Mouse (Mus musculus): Measurements from ENCODE around the gene Dguok. TPM values are rescaled to one million over a fixed set of nuclear protein-coding genes. Genes with fewer than 3 reads are reported as not detected.

Dguok gene
- 73.0 and 75.5 TPM in 2 replicates for polyA plus RNA-seq (2015; fragmentation: Nextera tagmentation; extraction: Ambion mirVana)

DNA sequence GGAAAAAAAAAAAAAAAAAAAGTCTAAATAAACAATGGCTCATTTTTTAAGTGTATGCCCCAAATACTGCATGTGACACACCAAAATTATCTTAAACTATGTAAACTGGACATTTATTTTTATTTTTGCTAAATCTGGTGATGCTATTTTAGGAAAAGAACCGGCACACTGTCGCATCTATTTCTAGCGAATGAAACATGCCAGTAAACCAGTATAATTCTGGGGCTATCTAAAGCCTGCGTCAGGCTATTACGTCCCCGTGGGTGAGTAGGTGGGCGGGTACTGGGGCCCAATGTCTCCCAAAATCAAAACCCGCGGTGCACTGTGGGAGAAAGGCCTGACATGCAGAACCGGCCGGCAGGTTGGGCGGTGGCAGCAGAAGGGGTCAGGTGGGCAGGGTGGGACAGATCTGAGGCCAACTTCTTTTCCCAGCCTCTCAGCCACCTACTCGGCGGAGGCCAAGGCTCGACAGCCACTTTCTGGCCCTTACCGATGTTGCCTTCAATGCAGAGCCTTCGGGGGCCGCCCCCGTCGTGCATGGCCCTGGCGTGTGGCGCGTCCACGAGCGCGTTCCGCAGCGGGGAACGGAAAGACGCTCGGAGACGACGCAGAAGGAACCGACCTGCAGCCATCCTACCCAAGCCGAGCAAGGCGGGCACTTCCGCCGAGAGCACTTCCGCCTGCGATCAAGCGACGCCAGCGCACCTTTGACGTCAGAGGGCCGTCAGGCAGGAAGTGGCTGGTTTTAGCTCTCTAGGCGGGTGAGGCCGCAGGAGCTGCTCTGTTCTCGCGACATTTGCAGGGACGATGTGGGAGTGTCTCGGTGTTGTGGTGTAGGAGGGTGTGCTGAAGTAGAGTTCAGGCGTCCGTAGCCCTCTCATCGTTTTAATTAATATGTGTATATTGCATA lies at the start of gene Dguok:
Dguok (minus strand) TSS at position 712 of the 910 bp plus-strand sequence.
- ATAC-seq (replicated peaks; ENCODE audit: low FRiP score, low read depth): peak; percentile 97
- under 1% methylated on average over 54 of the region's 54 CpGs for WGBS
- H3K4me3 ChIP-seq (replicated peaks; ENCODE audit: low read depth, low read length): peak within 1 kb of the TSS; percentile 49

GRCm38 (mm10) chr6:83555972-83556371 lies 49.2 kb upstream of the Dguok start:
- Histone ChIP-seq H3K4me3 (replicated peaks; ENCODE audit: low read depth, low read length) (no peak overlapping the region), H3K4me2 (ENCODE audit: low read length) (no peak overlapping the region), H3K27ac (no peak overlapping the region), H3K36me3 (ENCODE audit: insufficient read depth, low read length) (peaks cover 34% of the 10 kb centered on the region), H3K9me3 (replicated peaks; ENCODE audit: low read length) (no peaks in the 10 kb centered on the region), H3K9ac (ENCODE audit: low read depth, low read length) (no peak overlapping the region), H3K27me3 (ENCODE audit: insufficient read depth, low read length) (no peaks in the 10 kb centered on the region), H3K4me1 (replicated peaks; ENCODE audit: insufficient read depth, low read length) (no peaks in the 10 kb centered on the region)
- DNase-seq (ENCODE audit: low spot score) (no peak), ATAC-seq (replicated peaks; ENCODE audit: low FRiP score, low read depth) (no peak)
- 79% methylated on average over 6 of the region's 6 CpGs for WGBS
- no peak for TF ChIP-seq CTCF (IDR thresholded peaks at IDR 0.05; ENCODE audit: low read depth)

More for the DNA sequence above, at the start of gene Dguok:
- Histone ChIP-seq H3K9ac (ENCODE audit: low read depth, low read length) (peak within 1 kb of the TSS; percentile 74), H3K36me3 (ENCODE audit: insufficient read depth, low read length) (no peaks in the 10 kb centered on the region), H3K27ac (peak within 1 kb of the TSS; percentile 90), H3K27me3 (ENCODE audit: insufficient read depth, low read length) (no peaks in the 10 kb centered on the region), H3K9me3 (replicated peaks; ENCODE audit: low read length) (no peaks in the 10 kb centered on the region), H3K4me2 (ENCODE audit: low read length) (peak within 1 kb of the TSS; percentile 83), H3K4me1 (replicated peaks; ENCODE audit: insufficient read depth, low read length) (peaks cover 8% of the 10 kb centered on the region; the same call in 1 of the 2 replicates)
- DNase-seq (ENCODE audit: low spot score): peak; percentile 99
- no peak for TF ChIP-seq CTCF (IDR thresholded peaks at IDR 0.05; ENCODE audit: low read depth)

GRCm38 (mm10) chr6:83548346-83548745 lies 41.6 kb upstream of the Dguok start:
- no peak for TF ChIP-seq CTCF (IDR thresholded peaks at IDR 0.05; ENCODE audit: low read depth)
- Histone ChIP-seq H3K4me2 (ENCODE audit: low read length) (no peak overlapping the region), H3K9me3 (replicated peaks; ENCODE audit: low read length) (no peaks in the 10 kb centered on the region), H3K27ac (no peak overlapping the region), H3K4me3 (replicated peaks; ENCODE audit: low read depth, low read length) (no peak overlapping the region), H3K4me1 (replicated peaks; ENCODE audit: insufficient read depth, low read length) (no peaks in the 10 kb centered on the region), H3K9ac (ENCODE audit: low read depth, low read length) (no peak overlapping the region), H3K27me3 (ENCODE audit: insufficient read depth, low read length) (no peaks in the 10 kb centered on the region), H3K36me3 (ENCODE audit: insufficient read depth, low read length) (peaks cover 38% of the 10 kb centered on the region; the same call in 1 of the 2 replicates)
- peak; percentile 43 for DNase-seq (ENCODE audit: low spot score)
- 0 out of 2 replicates have a peak, but pooled peaks have one; percentile 54 for ATAC-seq (replicated peaks; ENCODE audit: low FRiP score, low read depth)
- WGBS: 22% methylated on average over 5 of the region's 5 CpGs

GRCm38 (mm10) chr6:83545778-83546177 lies 39.0 kb upstream of the Dguok start:
- ATAC-seq (replicated peaks; ENCODE audit: low FRiP score, low read depth) (no peak), DNase-seq (ENCODE audit: low spot score) (no peak)
- no peaks in the 10 kb centered on the region for H3K27me3 ChIP-seq (ENCODE audit: insufficient read depth, low read length)
- no peaks in the 10 kb centered on the region for H3K9me3 ChIP-seq (replicated peaks; ENCODE audit: low read length)
- peaks cover 32% of the 10 kb centered on the region; the same call in 1 of the 2 replicates for H3K36me3 ChIP-seq (ENCODE audit: insufficient read depth, low read length)
- no peaks in the 10 kb centered on the region for H3K4me1 ChIP-seq (replicated peaks; ENCODE audit: insufficient read depth, low read length)
- TF ChIP-seq CTCF (IDR thresholded peaks at IDR 0.05; ENCODE audit: low read depth): no peak
- 83% methylated on average over 3 of the region's 3 CpGs for WGBS
- H3K4me2 ChIP-seq (ENCODE audit: low read length): no peak overlapping the region
- H3K9ac ChIP-seq (ENCODE audit: low read depth, low read length): no peak overlapping the region
- H3K4me3 ChIP-seq (replicated peaks; ENCODE audit: low read depth, low read length): no peak overlapping the region
- H3K27ac ChIP-seq: no peak overlapping the region

DNA sequence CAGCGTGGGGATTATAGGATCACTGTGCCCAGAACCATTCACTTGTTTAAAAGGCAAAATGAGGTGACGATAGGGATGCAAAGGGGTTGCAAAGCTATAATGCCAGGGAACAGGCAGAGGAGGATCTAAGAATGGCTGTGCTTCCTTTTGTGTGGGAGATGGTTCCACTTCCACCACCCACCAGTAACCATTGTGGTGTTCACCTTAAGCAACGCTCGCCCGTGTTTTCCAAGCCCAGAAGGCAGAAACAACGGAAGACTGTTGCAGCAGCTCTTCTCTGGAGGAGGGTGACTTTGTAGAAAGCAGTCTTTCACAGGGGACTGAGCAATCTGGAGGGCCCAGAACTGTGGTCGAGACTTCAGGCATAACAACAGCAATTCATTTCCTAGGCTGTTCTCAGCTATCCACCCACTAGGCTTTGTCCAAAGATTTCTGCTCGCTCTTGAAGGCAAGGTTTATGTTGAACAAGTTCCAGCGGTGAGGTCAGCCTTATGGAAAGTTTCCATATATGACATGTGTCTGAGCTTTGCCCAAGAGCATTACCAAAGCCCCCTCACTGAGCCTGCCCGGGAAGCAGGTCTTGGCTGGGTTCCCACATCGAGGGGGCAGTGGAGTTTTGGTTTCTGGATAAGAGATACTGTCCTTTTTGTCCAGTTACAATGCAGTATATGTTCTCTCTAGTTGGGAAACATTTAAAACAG lies 35.1 kb upstream of the Dguok start:
- no peaks in the 10 kb centered on the region for H3K9me3 ChIP-seq (replicated peaks; ENCODE audit: low read length)
- H3K9ac ChIP-seq (ENCODE audit: low read depth, low read length): no peak overlapping the region
- ATAC-seq (replicated peaks; ENCODE audit: low FRiP score, low read depth): no peak
- no peaks in the 10 kb centered on the region for H3K4me1 ChIP-seq (replicated peaks; ENCODE audit: insufficient read depth, low read length)
- no peak overlapping the region for H3K4me3 ChIP-seq (replicated peaks; ENCODE audit: low read depth, low read length)
- H3K36me3 ChIP-seq (ENCODE audit: insufficient read depth, low read length): peaks cover 25% of the 10 kb centered on the region; the same call in 1 of the 2 replicates
- TF ChIP-seq CTCF (IDR thresholded peaks at IDR 0.05; ENCODE audit: low read depth): no peak
- H3K27ac ChIP-seq: peak overlapping the region; percentile 36; the same call in 1 of the 2 replicates
- no peaks in the 10 kb centered on the region for H3K27me3 ChIP-seq (ENCODE audit: insufficient read depth, low read length)
- 72% methylated on average over 11 of the region's 11 CpGs for WGBS
- H3K4me2 ChIP-seq (ENCODE audit: low read length): no peak overlapping the region
- peak; percentile 26 for DNase-seq (ENCODE audit: low spot score)

DNA sequence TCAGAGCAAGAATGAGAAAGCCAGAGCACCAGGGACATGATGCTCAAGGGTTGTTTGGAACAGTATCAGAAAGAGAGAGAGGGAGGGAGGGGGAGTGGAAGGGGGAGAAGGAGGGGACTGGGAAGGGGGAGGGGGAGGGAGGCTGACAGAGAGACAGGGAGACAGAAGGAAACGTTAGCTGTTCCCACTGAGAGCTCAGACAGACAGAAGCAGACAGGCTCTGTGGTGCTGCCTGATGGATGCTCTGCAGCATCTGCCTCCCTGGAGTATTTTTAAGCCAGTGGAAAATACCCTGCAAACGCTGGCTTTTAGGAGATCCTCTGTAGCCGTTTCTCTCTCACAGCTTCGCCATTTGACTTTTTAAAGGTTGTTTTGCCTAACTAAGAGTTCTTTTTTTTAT lies 33.2 kb upstream of the Dguok start:
- Histone ChIP-seq H3K4me2 (ENCODE audit: low read length) (no peak overlapping the region), H3K27me3 (ENCODE audit: insufficient read depth, low read length) (no peaks in the 10 kb centered on the region), H3K36me3 (ENCODE audit: insufficient read depth, low read length) (peaks cover 8% of the 10 kb centered on the region; the same call in 1 of the 2 replicates), H3K4me3 (replicated peaks; ENCODE audit: low read depth, low read length) (no peak overlapping the region), H3K27ac (no peak overlapping the region), H3K9me3 (replicated peaks; ENCODE audit: low read length) (no peaks in the 10 kb centered on the region), H3K4me1 (replicated peaks; ENCODE audit: insufficient read depth, low read length) (no peaks in the 10 kb centered on the region), H3K9ac (ENCODE audit: low read depth, low read length) (no peak overlapping the region)
- peak; percentile 6 for DNase-seq (ENCODE audit: low spot score)
- ATAC-seq (replicated peaks; ENCODE audit: low FRiP score, low read depth): no peak
- WGBS: 46% methylated on average over 4 of the region's 4 CpGs
- no peak for TF ChIP-seq CTCF (IDR thresholded peaks at IDR 0.05; ENCODE audit: low read depth)

Measured in kidney, postnatal 0 days (tissue).